In genomic region chr2:29857341-29857740, GRCm38 (mm10) we compare ENCODE assay signal across 11 mouse cellular contexts. TPM values are rescaled to one million over a fixed set of nuclear protein-coding genes. Genes with fewer than 3 reads are reported as not detected.
A peak's percentile ranks its signal among the peaks of the same experiment; 100 is the strongest.
DNase-seq lines count a peak whose midpoint lies in the region; ATAC-seq and TF ChIP-seq lines count a peak whose summit lies in the region.
"Had no signal": no experiment of that assay in that cellular context is flagged by ENCODE, and none has a peak within 500 bp of the region (broad histone marks: within the 10 kb centered on the region; RNA-seq: fewer than 3 reads in every experiment).

No protein-coding gene starts in this region.

- no peaks in the 10 kb centered on the region for H3K27me3 ChIP-seq in cerebellum, adult 2 months (ENCODE audit: control insufficient read depth, insufficient read depth, low read length)
- H3K27me3 ChIP-seq in midbrain, embryonic 10.5 days (ENCODE audit: low read depth, poor library complexity, severe bottlenecking) = peaks cover 18% of the 10 kb centered on the region
- no peaks in the 10 kb centered on the region for H3K27me3 ChIP-seq in midbrain, embryonic 15.5 days (replicated peaks)
- H3K27me3 ChIP-seq in hindbrain, embryonic 13.5 days = no peaks in the 10 kb centered on the region
- H3K27me3 ChIP-seq in stomach, postnatal 0 days (ENCODE audit: control insufficient read depth, insufficient read depth, low read length) = no peaks in the 10 kb centered on the region; the same call in 1 of the 2 replicates

- no peak for TF ChIP-seq CTCF in cerebellum, adult 2 months (IDR thresholded peaks at IDR 0.05; ENCODE audit: borderline replicate concordance, insufficient read depth, low read depth, low read length)
- TF ChIP-seq CTCF in stomach, postnatal 0 days (IDR thresholded peaks at IDR 0.05; ENCODE audit: low read depth) = peak; percentile 27; the same call in 1 of the 2 replicates

- H3K36me3 ChIP-seq in midbrain, embryonic 10.5 days = no peaks in the 10 kb centered on the region
- no peaks in the 10 kb centered on the region for H3K36me3 ChIP-seq in midbrain, embryonic 15.5 days (replicated peaks)
- no peaks in the 10 kb centered on the region for H3K36me3 ChIP-seq in hindbrain, embryonic 13.5 days
- H3K36me3 ChIP-seq in stomach, postnatal 0 days (ENCODE audit: control insufficient read depth, insufficient read depth, low read length) = no peaks in the 10 kb centered on the region
- H3K36me3 ChIP-seq: forebrain, embryonic 10.5 days had no signal

- TF ChIP-seq POLR2A in cerebellum, adult 2 months (IDR thresholded peaks at IDR 0.05; ENCODE audit: borderline replicate concordance, insufficient read depth, low read length) = no peak

- no peak overlapping the region for H3K4me3 ChIP-seq in cerebellum, adult 2 months (replicated peaks; ENCODE audit: insufficient read depth, low read depth, low read length)
- H3K4me3 ChIP-seq in midbrain, embryonic 10.5 days = peak overlapping the region; percentile 34
- no peak overlapping the region for H3K4me3 ChIP-seq in midbrain, embryonic 15.5 days
- H3K4me3 ChIP-seq in hindbrain, embryonic 13.5 days = no peak overlapping the region
- H3K4me3 ChIP-seq in stomach, postnatal 0 days (ENCODE audit: low read depth, low read length) = no peak overlapping the region

- no peaks in the 10 kb centered on the region for H3K4me1 ChIP-seq in cerebellum, adult 2 months (ENCODE audit: control insufficient read depth, insufficient read depth, low read length)
- H3K4me1 ChIP-seq in midbrain, embryonic 10.5 days = peaks cover 71% of the 10 kb centered on the region
- peaks cover 15% of the 10 kb centered on the region for H3K4me1 ChIP-seq in midbrain, embryonic 15.5 days
- peaks cover 60% of the 10 kb centered on the region for H3K4me1 ChIP-seq in hindbrain, embryonic 13.5 days (replicated peaks)
- no peaks in the 10 kb centered on the region for H3K4me1 ChIP-seq in stomach, postnatal 0 days (replicated peaks; ENCODE audit: control insufficient read depth, insufficient read depth)

- DNase-seq in cerebellum, adult 2 months = no peak
- no peak for DNase-seq in cerebellum, adult 9-10 months
- no peak for DNase-seq in midbrain, embryonic 10.5 days (ENCODE audit: low spot score)
- no peak for DNase-seq in stomach, postnatal 0 days (ENCODE audit: low spot score)
- no peak for DNase-seq in adrenal gland, postnatal 25 days
- DNase-seq: left cerebral cortex, postnatal 4 days; lung, adult 2 months had no signal

- no peak overlapping the region for H3K9ac ChIP-seq in midbrain, embryonic 15.5 days
- H3K9ac ChIP-seq in hindbrain, embryonic 13.5 days = no peak overlapping the region
- no peak overlapping the region for H3K9ac ChIP-seq in stomach, postnatal 0 days (ENCODE audit: low read length)

- peak overlapping the region; percentile 76; the same call in 1 of the 2 replicates for H3K27ac ChIP-seq in cerebellum, adult 2 months (ENCODE audit: insufficient read depth, low read length)
- H3K27ac ChIP-seq in midbrain, embryonic 10.5 days (replicated peaks) = peak overlapping the region; percentile 100
- H3K27ac ChIP-seq in midbrain, embryonic 15.5 days = no peak overlapping the region
- H3K27ac ChIP-seq in hindbrain, embryonic 13.5 days = peak overlapping the region; percentile 75; the same call in 1 of the 2 replicates
- H3K27ac ChIP-seq in stomach, postnatal 0 days (replicated peaks) = no peak overlapping the region

- no peak for TF ChIP-seq EP300 in stomach, postnatal 0 days (optimal IDR thresholded peaks at IDR 0.05)

- no peaks in the 10 kb centered on the region for H3K9me3 ChIP-seq in midbrain, embryonic 10.5 days (replicated peaks)
- H3K9me3 ChIP-seq in midbrain, embryonic 15.5 days = no peaks in the 10 kb centered on the region
- H3K9me3 ChIP-seq in hindbrain, embryonic 13.5 days = no peaks in the 10 kb centered on the region
- no peaks in the 10 kb centered on the region for H3K9me3 ChIP-seq in stomach, postnatal 0 days (ENCODE audit: control insufficient read depth, low read length)
- H3K9me3 ChIP-seq: forebrain, embryonic 10.5 days had no signal

- 15% methylated on average over 2 of the region's 2 CpGs for WGBS in cerebellum, adult 2 months
- 50% methylated on average over 2 of the region's 2 CpGs for WGBS in midbrain, embryonic 10.5 days
- WGBS in midbrain, embryonic 15.5 days = 39% methylated on average over 2 of the region's 2 CpGs
- WGBS in hindbrain, embryonic 13.5 days = 10% methylated on average over 2 of the region's 2 CpGs
- 22% methylated on average over 2 of the region's 2 CpGs for WGBS in stomach, postnatal 0 days

- no peak overlapping the region for H3K4me2 ChIP-seq in midbrain, embryonic 15.5 days
- H3K4me2 ChIP-seq in hindbrain, embryonic 13.5 days = no peak overlapping the region
- H3K4me2 ChIP-seq in stomach, postnatal 0 days (replicated peaks; ENCODE audit: low read depth) = no peak overlapping the region

- ATAC-seq in midbrain, embryonic 15.5 days (replicated peaks) = no peak
- no peak for ATAC-seq in hindbrain, embryonic 13.5 days (ENCODE audit: low FRiP score)
- no peak for ATAC-seq in stomach, postnatal 0 days (ENCODE audit: low FRiP score, low TSS enrichment)
- ATAC-seq in erythroid progenitor cell, adult 5-6 weeks (replicated peaks; ENCODE audit: low FRiP score, poor library complexity, severe bottlenecking) = no peak

RNA-seq across cellular contexts. Expression of gene Cercam, which starts 11.6 kb away (rescaled TPM):
- polyA plus RNA-seq in cerebellum, adult 2 months (2012; rRNA removed) = 30.4 and 38.2 TPM in 2 replicates
- 39.1 and 42.5 TPM in 2 replicates for polyA plus RNA-seq in midbrain, embryonic 10.5 days (2016; fragmentation: Nextera tagmentation; extraction: Ambion mirVana)
- 18.1 and 19.0 TPM in 2 replicates for polyA plus RNA-seq in midbrain, embryonic 15.5 days (2015; fragmentation: Nextera tagmentation; extraction: Ambion mirVana)
- 23.8 and 24.9 TPM in 2 replicates for polyA plus RNA-seq in hindbrain, embryonic 13.5 days (2015; fragmentation: Nextera tagmentation; extraction: Ambion mirVana)
- polyA plus RNA-seq in stomach, postnatal 0 days (2015; fragmentation: Nextera tagmentation; extraction: Ambion mirVana) = 17.7 and 18.7 TPM in 2 replicates
- total RNA-seq in erythroid progenitor cell, adult 5-6 weeks (2015; ENCODE audit: low replicate concordance) = 44.9 and 66.3 TPM in 2 replicates
- 36.4 and 48.1 TPM in 2 replicates for total RNA-seq in erythroid progenitor cell, adult 5-6 weeks (2017; ENCODE audit: low replicate concordance)
- 11.3 and 11.6 TPM in 2 replicates for total RNA-seq in adrenal gland, postnatal 25 days (2021)

RNA-seq across cellular contexts. Expression of gene Odf2, which starts 31.7 kb away (rescaled TPM):
- polyA plus RNA-seq in cerebellum, adult 2 months (2012; rRNA removed) = 264 and 287 TPM in 2 replicates
- 116 and 133 TPM in 2 replicates for polyA plus RNA-seq in midbrain, embryonic 10.5 days (2016; fragmentation: Nextera tagmentation; extraction: Ambion mirVana)
- 67.3 and 75.9 TPM in 2 replicates for polyA plus RNA-seq in midbrain, embryonic 15.5 days (2015; fragmentation: Nextera tagmentation; extraction: Ambion mirVana)
- polyA plus RNA-seq in hindbrain, embryonic 13.5 days (2015; fragmentation: Nextera tagmentation; extraction: Ambion mirVana) = 70.3 and 78.3 TPM in 2 replicates
- 20.5 and 22.6 TPM in 2 replicates for polyA plus RNA-seq in stomach, postnatal 0 days (2015; fragmentation: Nextera tagmentation; extraction: Ambion mirVana)
- 168 and 212 TPM in 2 replicates for total RNA-seq in erythroid progenitor cell, adult 5-6 weeks (2015; ENCODE audit: low replicate concordance)
- 352 and 377 TPM in 2 replicates for total RNA-seq in erythroid progenitor cell, adult 5-6 weeks (2017; ENCODE audit: low replicate concordance)
- total RNA-seq in adrenal gland, postnatal 25 days (2021) = 51.0 and 66.3 TPM in 2 replicates

RNA-seq across cellular contexts. Expression of gene Urm1, which starts 37.5 kb away (rescaled TPM):
- 78.6 and 89.6 TPM in 2 replicates for polyA plus RNA-seq in cerebellum, adult 2 months (2012; rRNA removed)
- polyA plus RNA-seq in midbrain, embryonic 10.5 days (2016; fragmentation: Nextera tagmentation; extraction: Ambion mirVana) = 22.3 TPM in 2 replicates
- polyA plus RNA-seq in midbrain, embryonic 15.5 days (2015; fragmentation: Nextera tagmentation; extraction: Ambion mirVana) = 20.9 and 28.3 TPM in 2 replicates
- 23.5 and 26.8 TPM in 2 replicates for polyA plus RNA-seq in hindbrain, embryonic 13.5 days (2015; fragmentation: Nextera tagmentation; extraction: Ambion mirVana)
- polyA plus RNA-seq in stomach, postnatal 0 days (2015; fragmentation: Nextera tagmentation; extraction: Ambion mirVana) = 15.9 and 16.2 TPM in 2 replicates
- total RNA-seq in erythroid progenitor cell, adult 5-6 weeks (2015; ENCODE audit: low replicate concordance) = 13.7 and 26.8 TPM in 2 replicates
- total RNA-seq in erythroid progenitor cell, adult 5-6 weeks (2017; ENCODE audit: low replicate concordance) = 4.5 and 4.6 TPM in 2 replicates
- 27.4 and 39.2 TPM in 2 replicates for total RNA-seq in adrenal gland, postnatal 25 days (2021)

RNA-seq across cellular contexts. Expression of gene Slc27a4, which starts 54.9 kb away (rescaled TPM):
- 90.6 TPM in 2 replicates for polyA plus RNA-seq in cerebellum, adult 2 months (2012; rRNA removed)
- polyA plus RNA-seq in midbrain, embryonic 10.5 days (2016; fragmentation: Nextera tagmentation; extraction: Ambion mirVana) = 16.9 and 18.1 TPM in 2 replicates
- polyA plus RNA-seq in midbrain, embryonic 15.5 days (2015; fragmentation: Nextera tagmentation; extraction: Ambion mirVana) = 45.9 and 50.9 TPM in 2 replicates
- 32.6 and 33.4 TPM in 2 replicates for polyA plus RNA-seq in hindbrain, embryonic 13.5 days (2015; fragmentation: Nextera tagmentation; extraction: Ambion mirVana)
- 34.0 and 36.4 TPM in 2 replicates for polyA plus RNA-seq in stomach, postnatal 0 days (2015; fragmentation: Nextera tagmentation; extraction: Ambion mirVana)
- 2.5 and 4.6 TPM in 2 replicates for total RNA-seq in erythroid progenitor cell, adult 5-6 weeks (2015; ENCODE audit: low replicate concordance)
- 1.4 and 2.0 TPM in 2 replicates for total RNA-seq in erythroid progenitor cell, adult 5-6 weeks (2017; ENCODE audit: low replicate concordance)
- 40.9 and 42.2 TPM in 2 replicates for total RNA-seq in adrenal gland, postnatal 25 days (2021)

Comparison
In these comparisons a context has a peak if more than half of its experiments do, and no peak if none do; other contexts are left out.
1. H3K27ac ChIP-seq: peak in cerebellum, adult 2 months (single experiment), midbrain, embryonic 10.5 days (single experiment) and hindbrain, embryonic 13.5 days (single experiment); none in midbrain, embryonic 15.5 days (single experiment) and stomach, postnatal 0 days (single experiment).